Mouse (Mus musculus): ENCODE results near the gene Vmn1r194. TPM values are rescaled to one million over a fixed set of nuclear protein-coding genes. Genes with fewer than 3 reads are reported as not detected.
"Not testable (repeated sequence)": the region's sequence is repeated elsewhere in the genome, so short reads cannot be mapped to it uniquely, and the experiment has no call there.

Gene Vmn1r194
- total RNA-seq (2021): not detected

DNA sequence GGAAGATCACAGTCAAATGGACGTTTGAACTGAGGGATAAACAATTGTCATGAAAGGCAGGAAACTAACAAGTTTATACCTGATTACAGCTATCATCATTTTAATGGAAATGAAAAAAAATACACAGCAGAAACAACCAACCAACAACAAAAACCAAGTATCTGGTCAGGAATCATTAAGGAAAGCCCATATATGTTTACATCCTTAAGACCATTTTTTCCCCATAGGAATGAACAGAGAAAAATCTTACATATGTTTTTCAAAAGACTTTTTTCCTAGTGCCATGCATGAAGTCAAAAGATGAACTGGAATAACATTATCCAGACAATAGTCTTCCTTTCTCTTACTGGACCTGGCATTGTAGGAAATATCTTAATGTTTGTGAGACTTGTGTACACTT lies at the start of gene Vmn1r194:
Gene Vmn1r194 (plus strand): TSS at position 301 of the 400 bp plus-strand sequence.
- intact Hi-C loops (cut with DNase I): no loop called here
- no peak for DNase-seq (ENCODE audit: low spot score in 2 of 2)

DNA sequence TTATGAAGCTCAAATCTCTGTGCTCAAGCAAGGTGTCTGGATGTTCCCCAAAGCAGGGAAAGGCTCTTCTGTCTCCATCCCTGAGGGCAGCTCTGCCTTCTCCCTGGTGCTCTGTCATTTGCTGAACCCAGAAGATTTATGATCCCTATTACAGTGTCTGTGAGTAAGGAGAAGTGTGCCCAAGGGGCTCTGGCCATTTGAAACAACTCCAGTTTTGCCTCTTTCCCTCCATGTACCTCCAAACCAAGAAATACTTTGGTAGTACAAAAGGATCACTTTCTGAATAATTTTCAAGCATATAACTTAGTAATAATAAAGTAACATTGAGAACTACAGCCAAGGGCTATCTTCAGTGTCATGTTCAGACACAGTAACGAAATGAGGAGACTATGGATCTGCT lies 21.0 kb upstream of the Vmn1r194 start, which contains the start of gene Vmn1r193:
Gene Vmn1r193 (minus strand): TSS at position 101 of the 400 bp plus-strand sequence.
- intact Hi-C loops (cut with DNase I); DNase-seq (ENCODE audit: low spot score in 2 of 2): not testable (repeated sequence)

DNA sequence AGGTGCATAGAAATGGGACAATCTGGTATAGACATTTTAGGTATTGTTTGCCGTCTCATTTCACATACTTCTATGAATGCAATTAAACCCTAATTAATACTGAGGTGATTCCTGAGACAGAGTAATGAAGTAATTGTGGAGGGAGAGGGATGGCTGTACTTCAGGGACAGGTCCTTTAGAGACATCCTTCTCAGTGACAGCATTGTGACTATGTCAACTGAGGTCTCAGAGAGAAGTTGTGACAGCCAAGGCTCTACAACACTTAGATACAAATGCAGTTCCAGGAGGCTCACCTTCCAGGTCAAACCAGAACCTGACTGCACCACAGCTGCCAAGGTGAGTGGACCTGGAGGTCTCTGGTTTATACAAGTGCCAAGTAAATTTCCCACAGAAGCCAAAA lies 26.2 kb downstream of the Vmn1r194 start, which contains the start of gene Vmn1r195:
Gene Vmn1r195 (plus strand): TSS at position 301 of the 400 bp plus-strand sequence.
- DNase-seq (ENCODE audit: low spot score in 2 of 2); intact Hi-C loops (cut with DNase I): not testable (repeated sequence)

DNA sequence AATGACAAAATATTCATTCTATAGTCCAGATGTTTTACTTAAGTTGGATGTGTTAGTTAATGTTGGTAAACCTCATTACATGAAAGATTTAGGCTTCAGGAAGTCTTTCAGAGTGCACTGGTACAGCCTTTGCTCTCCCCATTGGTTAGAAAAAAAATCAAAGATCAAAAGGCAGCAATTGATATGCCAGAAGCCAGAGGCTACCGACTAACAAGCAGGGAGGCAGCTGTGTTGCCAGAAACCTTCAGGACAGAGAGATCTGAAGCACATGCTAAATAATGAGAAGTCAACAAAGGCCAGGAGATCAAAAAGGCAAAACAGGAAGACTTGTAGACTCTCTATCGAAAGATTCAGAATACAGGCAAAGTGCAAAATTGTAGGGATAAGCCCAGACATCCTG lies 27.7 kb downstream of the Vmn1r194 start:
- intact Hi-C loops (cut with DNase I): no loop called here

DNA sequence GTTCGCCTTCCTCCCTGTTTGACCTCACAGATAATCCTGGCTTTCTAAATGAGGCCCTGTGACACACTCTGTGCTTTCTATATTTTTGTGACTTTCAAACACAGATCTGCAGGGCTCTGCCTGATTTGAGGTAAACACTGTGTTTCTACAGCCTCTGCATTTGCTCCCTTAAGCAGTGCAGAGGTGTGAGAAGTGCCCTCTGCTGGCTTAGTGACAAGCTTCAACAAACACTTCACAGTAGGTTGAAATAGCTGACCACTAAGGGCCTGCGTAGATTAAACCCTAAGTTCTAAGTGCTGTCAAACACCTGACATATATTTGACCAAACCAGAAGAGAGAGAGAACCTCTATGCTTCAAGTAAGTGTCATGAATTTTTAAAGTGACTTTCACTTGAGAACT lies 40.6 kb downstream of the Vmn1r194 start:
- intact Hi-C loops (cut with DNase I): no loop called here
- DNase-seq (ENCODE audit: low spot score in 2 of 2): no peak

More for the DNA sequence above, 27.7 kb downstream of the Vmn1r194 start:
- no peak for DNase-seq (ENCODE audit: low spot score in 2 of 2)

DNA sequence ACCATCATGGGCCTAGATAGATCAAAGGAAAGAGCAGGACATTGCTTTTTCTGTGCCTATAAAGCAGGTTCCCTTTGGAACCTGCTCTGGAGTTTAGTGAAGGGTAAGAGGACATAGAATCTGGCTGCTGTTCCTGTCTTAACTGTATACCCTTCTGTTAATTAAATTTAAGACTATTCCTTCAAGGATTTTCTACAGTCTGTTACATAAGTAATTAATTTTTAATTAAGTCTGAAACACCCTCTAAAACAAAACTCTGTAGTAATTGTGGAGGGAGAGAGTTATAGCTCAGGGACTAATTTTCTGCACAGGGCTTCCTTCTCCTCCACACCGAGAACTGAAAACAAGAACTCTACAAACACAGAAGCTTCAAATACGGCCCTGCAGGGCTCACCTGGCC lies 45.6 kb downstream of the Vmn1r194 start, which contains the start of gene Vmn1r196:
Gene Vmn1r196 (plus strand): TSS at position 301 of the 400 bp plus-strand sequence.
- no peak for DNase-seq (ENCODE audit: low spot score in 2 of 2)
- intact Hi-C loops (cut with DNase I): no loop called here

Small RNAs within 50 kb of the gene (microRNA-seq; reads per million reads assigned to microRNA genes)
- gene Gm23282: not detected
- not detected for gene Gm25084

Other genes with a start within 250 kb of the Vmn1r194 start
- 1 to 10 TPM in 1 of 2 experiments, under 1 TPM in 1; 0.34 to 1.1 TPM for gene Prss16, start 234.5 kb upstream of the Vmn1r194 start, total RNA-seq (2021)
- gene Hist1h2ah, start 208.6 kb upstream of the Vmn1r194 start, total RNA-seq (2021): 10 to 100 TPM; 24.6 to 42.5 TPM
- gene Hist1h2bk, start 208.3 kb upstream of the Vmn1r194 start, total RNA-seq (2021): 10 to 100 TPM; 13.0 to 13.3 TPM
- 10 to 100 TPM; 65.2 to 73.2 TPM for gene Hist1h4i, start 202.9 kb upstream of the Vmn1r194 start, total RNA-seq (2021)
- 10 to 100 TPM in 1 of 2 experiments, 1 to 10 TPM in 1; 8.3 to 11.2 TPM for gene Hist1h2ag, start 201.3 kb upstream of the Vmn1r194 start, total RNA-seq (2021)
- 10 to 100 TPM; 11.8 to 12.9 TPM for gene Hist1h2bj, start 201.0 kb upstream of the Vmn1r194 start, total RNA-seq (2021)
- gene Vmn1r188, start 159.8 kb upstream of the Vmn1r194 start, total RNA-seq (2021): not detected
- not detected for gene Vmn1r189, start 138.4 kb upstream of the Vmn1r194 start, total RNA-seq (2021)
- gene Vmn1r191, start 60.2 kb upstream of the Vmn1r194 start, total RNA-seq (2021): not detected
- not detected for gene Vmn1r192, start 53.1 kb upstream of the Vmn1r194 start, total RNA-seq (2021)
- gene Vmn1r193, start 21.1 kb upstream of the Vmn1r194 start, total RNA-seq (2021): not detected
- not detected for gene Vmn1r195, start 26.3 kb downstream of the Vmn1r194 start, total RNA-seq (2021)
- not detected for gene Vmn1r196, start 45.7 kb downstream of the Vmn1r194 start, total RNA-seq (2021)
- gene Vmn1r197, start 80.4 kb downstream of the Vmn1r194 start, total RNA-seq (2021): not detected
- not detected for gene Vmn1r198, start 106.1 kb downstream of the Vmn1r194 start, total RNA-seq (2021)
- gene Vmn1r199, start 135.6 kb downstream of the Vmn1r194 start, total RNA-seq (2021): not detected
- not detected for gene Vmn1r200, start 146.2 kb downstream of the Vmn1r194 start, total RNA-seq (2021)
- not detected for gene Vmn1r201, start 227.7 kb downstream of the Vmn1r194 start, total RNA-seq (2021)